Mouse (Mus musculus) T-helper 1 cell (primary cell): Measurements from ENCODE around the gene Nup54.

Experiments used
- in situ Hi-C: fragments of 300-600 bp; cut with MboI, MseI; formaldehyde crosslinking; loops from one replicate; pipeline ENCODE4 v1.15.1; 2025; ENCODE audit warnings: high pct_unique_total_duplicates

Nup54 gene

DNA sequence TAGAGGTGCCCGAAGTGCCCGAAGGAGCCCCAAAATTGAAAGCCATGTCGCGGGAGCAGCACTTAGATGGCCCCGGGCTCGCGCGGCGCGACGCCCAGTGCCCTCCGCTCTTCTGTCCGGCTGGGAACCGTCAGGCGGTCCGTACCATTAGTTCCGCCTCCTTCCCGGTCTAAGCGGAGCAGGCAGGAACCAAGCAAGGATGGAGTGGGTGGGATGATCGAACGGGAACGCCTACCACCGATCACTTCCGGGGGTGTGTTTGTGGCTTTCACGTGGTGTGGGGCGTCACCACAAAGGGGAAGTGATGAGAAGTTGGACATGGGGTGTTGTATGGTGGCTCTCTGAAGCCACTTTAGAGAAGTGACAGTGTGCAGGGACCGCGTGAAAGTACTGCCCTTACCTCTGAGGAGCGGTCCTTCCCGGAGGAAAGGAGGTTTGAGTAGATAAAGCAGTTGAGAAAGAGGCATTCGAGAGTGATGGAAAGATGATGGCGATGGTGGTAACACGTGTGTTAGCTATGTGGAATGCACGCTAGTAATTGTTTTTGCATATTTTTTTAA lies at the start of gene Nup54:
Nup54 (minus strand) TSS at position 195 of the 560 bp plus-strand sequence.
- in situ Hi-C loops, result loop anchor here (5.0 kb wide), 1 partner anchor 72 kb away; the partner anchor contains the start of gene Scarb2

GRCm38 (mm10) chr5:92472863-92473262 lies 37.8 kb upstream of the Nup54 start:
- in situ Hi-C loops, result no loop called here

DNA sequence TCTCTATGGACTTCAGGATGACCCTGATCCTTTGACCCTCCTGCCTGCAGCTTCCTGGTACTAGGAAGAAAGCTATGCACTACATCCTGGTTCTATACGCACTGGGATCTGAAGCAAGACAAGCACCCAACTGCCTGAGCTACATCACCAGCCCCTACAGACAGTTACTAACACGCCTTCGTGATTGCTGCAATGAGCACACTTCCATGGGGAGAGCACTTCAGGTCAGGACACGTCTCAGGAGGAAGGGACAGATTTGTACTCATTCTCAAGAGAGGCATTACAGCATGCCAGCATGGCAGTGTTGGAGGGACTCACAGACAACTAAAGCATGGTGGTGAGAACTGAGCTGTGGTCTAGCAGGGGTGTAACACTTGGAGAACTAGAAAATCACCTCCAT lies 36.5 kb upstream of the Nup54 start:
- in situ Hi-C loops, result no loop called here

GRCm38 (mm10) chr5:92469201-92470130 lies 34.4 kb upstream of the Nup54 start:
- in situ Hi-C loops, result loop anchor here (5.0 kb wide), 1 partner anchor 33 kb away; no protein-coding TSS in a partner anchor

- in situ Hi-C loops, result loop anchor here (5.0 kb wide), 1 partner anchor 34 kb away; no protein-coding TSS in a partner anchor
Observed at GRCm38 (mm10) chr5:92468234-92468633, 33.2 kb upstream of the Nup54 start.

- in situ Hi-C loops, result loop anchor here (5.0 kb wide), 1 partner anchor 35 kb away; no protein-coding TSS in a partner anchor
Observed at GRCm38 (mm10) chr5:92467102-92467766, 32.2 kb upstream of the Nup54 start.

- in situ Hi-C loops, result loop anchor here (5.0 kb wide), 1 partner anchor 37 kb away; no protein-coding TSS in a partner anchor
Observed at GRCm38 (mm10) chr5:92465511-92465910, 30.5 kb upstream of the Nup54 start.

DNA sequence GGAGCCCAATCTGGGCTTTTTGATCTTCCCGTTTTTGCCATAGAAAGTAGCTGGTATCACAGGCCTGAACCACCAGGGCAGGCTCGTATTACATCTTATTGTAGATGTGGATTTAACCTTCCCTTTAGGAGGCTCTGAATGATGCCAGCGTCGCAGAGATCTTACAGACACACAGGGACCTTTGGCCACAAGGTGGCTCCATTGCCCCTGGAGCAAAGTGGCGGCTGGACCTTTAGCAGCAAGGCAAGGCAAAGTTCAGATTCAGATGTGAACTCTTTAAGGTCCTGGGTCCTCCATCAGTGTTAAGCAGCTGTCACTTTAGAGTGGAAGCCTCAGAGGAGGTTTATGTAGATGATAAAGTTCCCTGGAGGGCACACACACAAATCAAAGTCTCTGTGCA lies 26.3 kb upstream of the Nup54 start:
- in situ Hi-C loops, result loop anchor here (5.0 kb wide), 1 partner anchor 201 kb away; no protein-coding TSS in a partner anchor

GRCm38 (mm10) chr5:92458726-92459125 lies 23.7 kb upstream of the Nup54 start:
- in situ Hi-C loops, result no loop called here

DNA sequence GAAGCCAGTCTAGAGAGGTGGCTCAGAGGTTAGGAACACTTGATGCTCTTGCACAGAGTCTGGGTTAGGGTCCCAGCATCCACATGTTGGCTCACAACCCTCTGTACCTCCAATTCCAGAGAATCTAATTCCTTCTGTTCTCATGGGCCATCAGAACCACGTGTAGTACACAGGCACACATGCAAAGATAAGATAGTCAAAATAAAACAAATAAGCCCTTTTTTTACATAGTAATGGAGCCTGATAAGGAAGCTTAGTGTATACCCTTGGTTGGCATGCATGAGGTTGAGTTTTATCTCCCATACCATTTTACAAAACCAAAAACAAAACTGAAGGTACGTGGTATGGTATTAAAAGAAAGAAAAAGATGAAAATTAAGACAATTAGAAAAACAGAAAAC lies 22.4 kb upstream of the Nup54 start:
- in situ Hi-C loops, result no loop called here

DNA sequence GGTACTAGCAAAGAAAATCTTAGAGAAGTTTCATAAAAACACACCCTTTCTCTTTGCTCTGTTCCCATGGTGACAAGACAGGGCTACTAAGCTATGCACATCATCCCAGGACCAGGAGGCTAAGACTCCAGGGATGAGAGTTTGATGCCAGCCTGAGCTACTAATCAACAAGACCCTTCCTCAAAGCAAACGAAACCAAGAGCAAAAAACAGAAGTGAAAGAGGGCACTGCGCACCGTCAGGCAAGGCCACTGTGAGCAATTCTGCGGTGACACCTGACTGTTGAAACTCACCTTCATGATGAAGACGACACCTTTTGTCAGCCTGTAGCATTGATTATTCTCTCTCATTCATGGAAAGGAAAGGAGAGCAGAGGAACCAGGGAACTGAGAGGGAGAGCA lies 17.9 kb upstream of the Nup54 start:
- in situ Hi-C loops, result no loop called here

GRCm38 (mm10) chr5:92446736-92447135 lies 11.7 kb upstream of the Nup54 start:
- in situ Hi-C loops, result no loop called here

DNA sequence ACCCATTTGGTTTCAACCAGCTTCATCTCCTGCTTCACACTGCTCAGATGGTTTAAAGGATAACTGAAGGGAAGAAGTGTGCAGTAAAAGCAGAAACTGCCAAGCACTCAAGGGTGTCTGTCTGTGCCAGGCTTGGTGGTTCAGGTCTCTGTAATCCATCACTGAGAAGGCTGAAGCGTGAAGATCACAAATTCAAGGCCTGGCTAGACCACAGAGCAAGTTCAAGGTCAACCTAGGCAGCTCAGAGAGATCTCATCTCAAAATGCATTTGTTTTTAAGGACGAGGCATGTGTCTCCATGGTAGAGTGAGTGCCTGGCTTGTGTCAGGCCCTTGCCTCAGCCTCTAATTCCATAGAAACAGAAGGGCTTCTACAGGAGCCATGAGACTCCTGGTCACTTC lies 10.0 kb upstream of the Nup54 start:
- in situ Hi-C loops, result no loop called here

- in situ Hi-C loops, result no loop called here
Observed at GRCm38 (mm10) chr5:92442914-92443313, 7.9 kb upstream of the Nup54 start.

GRCm38 (mm10) chr5:92441494-92441893 lies 6.5 kb upstream of the Nup54 start:
- in situ Hi-C loops, result no loop called here

DNA sequence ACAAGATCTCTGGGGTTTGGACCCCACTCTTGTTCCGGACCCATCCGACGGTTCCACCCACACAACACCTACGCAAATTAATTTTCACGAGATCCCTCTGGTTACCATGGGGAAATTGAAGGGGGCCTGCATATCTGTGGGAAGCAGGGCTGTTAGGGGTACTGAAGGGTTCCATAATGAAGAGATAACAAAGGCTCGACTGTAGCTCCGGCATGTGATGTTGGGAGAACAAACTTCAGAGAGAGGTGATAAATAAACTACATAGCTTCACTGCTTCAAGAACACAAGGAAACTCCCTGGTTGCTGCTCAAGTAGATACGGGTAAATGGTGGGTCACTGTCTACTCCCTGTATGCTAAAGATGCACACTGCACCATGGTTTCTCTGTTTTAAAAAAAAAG lies 3.5 kb upstream of the Nup54 start:
- in situ Hi-C loops, result loop anchor here (5.0 kb wide), 1 partner anchor 69 kb away; the partner anchor contains the start of gene Scarb2

DNA sequence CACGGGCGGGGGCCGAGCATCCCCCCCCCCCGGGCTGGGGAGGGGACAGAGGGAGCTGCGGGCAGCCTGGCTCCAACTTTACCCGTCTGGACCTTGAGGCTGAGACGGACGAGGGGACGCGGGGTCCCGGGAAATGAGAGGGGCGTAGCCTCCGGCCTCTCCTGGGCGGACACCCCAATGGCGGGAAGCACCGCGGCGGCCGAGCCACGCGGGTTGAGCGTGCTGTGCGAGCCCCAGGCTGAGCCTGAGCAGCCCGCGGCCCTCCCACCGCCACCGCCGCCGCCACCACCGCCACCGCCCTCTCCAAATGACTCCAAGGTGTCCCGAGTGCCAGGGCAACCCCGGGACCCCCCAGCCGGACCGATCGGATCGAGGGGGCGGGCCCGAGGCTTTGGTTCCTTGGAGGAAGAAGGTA lies 441 bp downstream of the Nup54 start:
- in situ Hi-C loops, result no loop called here

GRCm38 (mm10) chr5:92434070-92434469 lies 949 bp downstream of the Nup54 start:
- in situ Hi-C loops, result no loop called here

- in situ Hi-C loops, result no loop called here
Observed at GRCm38 (mm10) chr5:92431611-92432010, 3.4 kb downstream of the Nup54 start.

- in situ Hi-C loops, result no loop called here
Observed at GRCm38 (mm10) chr5:92430723-92431122, 4.3 kb downstream of the Nup54 start.

GRCm38 (mm10) chr5:92424126-92424525 lies 10.9 kb downstream of the Nup54 start:
- in situ Hi-C loops, result loop anchor here (25.0 kb wide), 1 partner anchor 1487 kb away; the partner anchor contains the start of gene Mthfd2l

GRCm38 (mm10) chr5:92413982-92414375 lies 21.0 kb downstream of the Nup54 start:
- in situ Hi-C loops, result loop anchor here (25.0 kb wide), 1 partner anchor 1477 kb away; the partner anchor contains the start of gene Mthfd2l
